10 mouse cellular contexts compared by ENCODE assay signal in genomic region chr7:29480590-29481344, GRCm38 (mm10). TPM values are rescaled to one million over a fixed set of nuclear protein-coding genes. Genes with fewer than 3 reads are reported as not detected.
DNase-seq lines count a peak whose midpoint lies in the region; ATAC-seq and TF ChIP-seq lines count a peak whose summit lies in the region.
"Had no signal": no experiment of that assay in that cellular context is flagged by ENCODE, and none has a peak within 500 bp of the region (broad histone marks: within the 10 kb centered on the region; RNA-seq: fewer than 3 reads in every experiment).

No protein-coding gene starts in this region.

- ATAC-seq in kidney, embryonic 14.5 days (ENCODE audit: low FRiP score, low TSS enrichment), result no peak
- no peak for ATAC-seq in hindbrain, embryonic 14.5 days (ENCODE audit: low FRiP score)
- no peak for ATAC-seq in midbrain, embryonic 15.5 days (replicated peaks)
- no peak for ATAC-seq in frontal cortex, adult (ENCODE audit: low TSS enrichment)

- 73% methylated on average over 16 of the region's 16 CpGs for WGBS in kidney, embryonic 14.5 days
- WGBS in embryonic facial prominence, embryonic 10.5 days, result 92% methylated on average over 16 of the region's 16 CpGs
- WGBS in hindbrain, embryonic 14.5 days, result 72% methylated on average over 16 of the region's 16 CpGs
- 77% methylated on average over 16 of the region's 16 CpGs for WGBS in midbrain, embryonic 15.5 days

- no peak for DNase-seq in kidney, adult 18-20 months
- DNase-seq in embryonic facial prominence, embryonic 10.5 days (ENCODE audit: low spot score), result no peak
- DNase-seq in hindbrain, embryonic 14.5 days (ENCODE audit: low spot score), result no peak
- DNase-seq in gastrocnemius, adult 2 months, result no peak
- no peak for DNase-seq in layer of hippocampus, postnatal 14 days (ENCODE audit: low spot score in 2 of 2)
- DNase-seq: layer of hippocampus, postnatal 36 days had no signal

- intact Hi-C loops in gastrocnemius, adult 2 months (cut with DNase I), result no loop called here

- H3K4me2 ChIP-seq in kidney, embryonic 14.5 days (replicated peaks; ENCODE audit: low read depth, low read length), result no peak overlapping the region
- H3K4me2 ChIP-seq in hindbrain, embryonic 14.5 days (replicated peaks), result no peak overlapping the region; the same call in 1 of the 2 replicates
- peak overlapping the region; percentile 31; the same call in 1 of the 2 replicates for H3K4me2 ChIP-seq in midbrain, embryonic 15.5 days
- H3K4me2 ChIP-seq: heart, embryonic 15.5 days had no signal

- H3K9ac ChIP-seq in kidney, embryonic 14.5 days (ENCODE audit: low read depth, low read length), result no peak overlapping the region
- H3K9ac ChIP-seq in hindbrain, embryonic 14.5 days, result 0 out of 2 replicates have a peak overlapping the region, but pooled peaks have one; percentile 0
- H3K9ac ChIP-seq in midbrain, embryonic 15.5 days, result no peak overlapping the region
- H3K9ac ChIP-seq: heart, embryonic 15.5 days had no signal

- no peaks in the 10 kb centered on the region for H3K27me3 ChIP-seq in kidney, embryonic 14.5 days (ENCODE audit: control insufficient read depth, insufficient read depth, low read length)
- no peaks in the 10 kb centered on the region for H3K27me3 ChIP-seq in embryonic facial prominence, embryonic 10.5 days (replicated peaks; ENCODE audit: low read depth, poor library complexity, severe bottlenecking)
- H3K27me3 ChIP-seq in hindbrain, embryonic 14.5 days (ENCODE audit: control insufficient read depth, insufficient read depth, low read length), result no peaks in the 10 kb centered on the region
- no peaks in the 10 kb centered on the region for H3K27me3 ChIP-seq in midbrain, embryonic 15.5 days (replicated peaks)

- TF ChIP-seq CTCF in gastrocnemius, adult 2 months (IDR thresholded peaks at IDR 0.05), result no peak

- no peak overlapping the region for H3K4me3 ChIP-seq in kidney, embryonic 14.5 days (ENCODE audit: low read length)
- H3K4me3 ChIP-seq in embryonic facial prominence, embryonic 10.5 days, result peak overlapping the region; percentile 12; the same call in 1 of the 2 replicates
- no peak overlapping the region for H3K4me3 ChIP-seq in hindbrain, embryonic 14.5 days (replicated peaks; ENCODE audit: low read length)
- H3K4me3 ChIP-seq in midbrain, embryonic 15.5 days, result no peak overlapping the region
- no peak overlapping the region for H3K4me3 ChIP-seq in gastrocnemius, adult 2 months
- H3K4me3 ChIP-seq: heart, embryonic 15.5 days had no signal

- H3K9me3 ChIP-seq in kidney, embryonic 14.5 days (ENCODE audit: control insufficient read depth, low read length), result no peaks in the 10 kb centered on the region
- H3K9me3 ChIP-seq in embryonic facial prominence, embryonic 10.5 days, result no peaks in the 10 kb centered on the region
- H3K9me3 ChIP-seq in hindbrain, embryonic 14.5 days (ENCODE audit: control insufficient read depth, low read length), result no peaks in the 10 kb centered on the region
- H3K9me3 ChIP-seq in midbrain, embryonic 15.5 days, result no peaks in the 10 kb centered on the region
- H3K9me3 ChIP-seq: heart, embryonic 15.5 days had no signal

- H3K4me1 ChIP-seq in kidney, embryonic 14.5 days (ENCODE audit: control insufficient read depth, insufficient read depth, low read length), result peaks cover 6% of the 10 kb centered on the region; the same call in 1 of the 2 replicates
- peaks cover 43% of the 10 kb centered on the region for H3K4me1 ChIP-seq in embryonic facial prominence, embryonic 10.5 days
- H3K4me1 ChIP-seq in hindbrain, embryonic 14.5 days (replicated peaks; ENCODE audit: control insufficient read depth, insufficient read depth, low read length), result peaks cover 22% of the 10 kb centered on the region
- H3K4me1 ChIP-seq in midbrain, embryonic 15.5 days, result peaks cover 20% of the 10 kb centered on the region
- H3K4me1 ChIP-seq: heart, embryonic 15.5 days had no signal

- no peaks in the 10 kb centered on the region for H3K36me3 ChIP-seq in kidney, embryonic 14.5 days (ENCODE audit: control insufficient read depth, insufficient read depth, low read length)
- H3K36me3 ChIP-seq in embryonic facial prominence, embryonic 10.5 days (replicated peaks), result no peaks in the 10 kb centered on the region
- no peaks in the 10 kb centered on the region for H3K36me3 ChIP-seq in hindbrain, embryonic 14.5 days (replicated peaks; ENCODE audit: control insufficient read depth, insufficient read depth)
- H3K36me3 ChIP-seq in midbrain, embryonic 15.5 days (replicated peaks), result no peaks in the 10 kb centered on the region
- H3K36me3 ChIP-seq: heart, embryonic 15.5 days had no signal

- peak overlapping the region; percentile 13; the same call in 1 of the 2 replicates for H3K27ac ChIP-seq in kidney, embryonic 14.5 days (ENCODE audit: low read depth, low read length)
- H3K27ac ChIP-seq in embryonic facial prominence, embryonic 10.5 days (replicated peaks), result peak overlapping the region; percentile 65
- peak overlapping the region; percentile 14; the same call in 1 of the 2 replicates for H3K27ac ChIP-seq in hindbrain, embryonic 14.5 days
- peak overlapping the region; percentile 53; the same call in 1 of the 2 replicates for H3K27ac ChIP-seq in midbrain, embryonic 15.5 days
- H3K27ac ChIP-seq in gastrocnemius, adult 2 months, result no peak overlapping the region
- H3K27ac ChIP-seq: heart, embryonic 15.5 days had no signal

RNA-seq across cellular contexts. Expression of gene Sipa1l3, which starts 37.7 kb away (rescaled TPM):
- 9.5 and 17.4 TPM in 2 replicates for polyA plus RNA-seq in kidney, embryonic 14.5 days (2014; fragmentation: Nextera tagmentation; extraction: Ambion mirVana)
- polyA plus RNA-seq in embryonic facial prominence, embryonic 10.5 days (2016; fragmentation: Nextera tagmentation; extraction: Ambion mirVana), result 9.2 and 10.5 TPM in 2 replicates
- 18.8 and 21.4 TPM in 2 replicates for polyA plus RNA-seq in hindbrain, embryonic 14.5 days (2014; fragmentation: Nextera tagmentation; extraction: Ambion mirVana)
- 19.0 and 22.4 TPM in 2 replicates for polyA plus RNA-seq in midbrain, embryonic 15.5 days (2015; fragmentation: Nextera tagmentation; extraction: Ambion mirVana)
- 1 to 10 TPM; 7.0 to 9.2 TPM for total RNA-seq in gastrocnemius, adult 2 months (2021)
- 100 to 1,000 TPM; 166 to 185 TPM for total RNA-seq in layer of hippocampus, postnatal 14 days (2021)
